Mouse (Mus musculus) kidney, postnatal 36 days (tissue): Measurements from ENCODE around the gene Klhl2.

Source experiments
- DNase-seq, 2 experiments: peaks; one replicate each; pipeline ENCODE4 v3.0.0; 2021 to 2022; ENCODE audit warnings: mixed read lengths in 2 of 2

Gene Klhl2

DNA sequence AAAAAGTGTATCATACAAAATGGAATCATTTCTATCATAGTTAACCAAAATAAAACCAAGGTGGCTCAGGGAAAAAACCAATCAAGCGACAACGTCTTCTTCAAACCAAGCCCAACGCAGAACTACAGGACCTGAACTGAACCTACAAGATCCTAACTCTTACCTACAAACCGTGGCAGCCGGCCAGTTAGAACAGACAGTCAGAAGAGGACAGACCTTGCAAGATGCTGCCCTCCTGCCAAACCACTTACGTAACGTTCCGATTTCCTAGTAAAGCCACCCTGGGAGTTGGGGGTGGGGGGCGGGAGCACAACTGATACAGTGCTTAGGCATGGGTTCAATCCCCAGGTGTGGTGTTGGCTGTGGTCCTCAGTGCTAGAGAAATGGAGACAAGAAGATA, 82.8 kb downstream of the Klhl2 start:
- DNase-seq = peak; percentile 35 to 70

DNA sequence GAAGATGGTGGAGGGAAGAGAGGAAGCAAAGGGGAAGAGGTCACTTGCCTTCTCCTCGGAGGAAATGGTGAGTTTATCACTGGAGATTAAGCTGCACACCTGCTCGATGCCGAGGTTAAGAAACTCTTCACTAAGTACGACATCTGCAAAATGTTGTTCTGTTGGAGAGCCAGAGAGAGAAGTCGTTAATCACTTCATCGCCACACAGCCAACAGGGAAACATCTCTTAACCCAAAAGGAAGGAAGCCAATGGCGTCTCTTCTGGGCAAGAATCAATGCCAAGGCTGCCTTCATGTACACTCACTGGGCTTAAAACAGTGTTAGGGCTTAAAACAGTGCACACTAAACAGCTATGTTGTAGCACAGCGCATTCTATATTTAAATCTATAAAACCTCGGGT, 85.7 kb downstream of the Klhl2 start:
- peak; percentile 10 to 15 for DNase-seq

DNA sequence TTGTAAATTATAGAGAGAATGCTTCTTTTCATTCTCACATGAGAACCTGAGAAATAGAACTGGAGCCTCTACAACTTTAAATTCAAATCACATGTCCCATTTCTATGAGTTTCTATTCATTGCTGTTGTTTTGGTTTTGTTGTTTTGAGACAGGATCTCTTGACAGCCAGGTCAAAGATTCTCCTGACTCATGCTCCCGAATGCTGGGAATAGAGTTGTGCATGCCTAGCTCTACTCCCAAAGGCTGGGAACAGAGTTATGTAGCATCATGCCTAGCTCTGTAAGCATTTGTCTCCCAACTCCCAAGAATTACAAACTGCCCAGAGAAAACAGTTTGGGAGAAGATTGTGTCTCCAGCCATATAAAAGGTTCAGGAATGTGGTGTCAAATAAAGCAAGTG, 87.1 kb downstream of the Klhl2 start:
- DNase-seq = no peak

DNA sequence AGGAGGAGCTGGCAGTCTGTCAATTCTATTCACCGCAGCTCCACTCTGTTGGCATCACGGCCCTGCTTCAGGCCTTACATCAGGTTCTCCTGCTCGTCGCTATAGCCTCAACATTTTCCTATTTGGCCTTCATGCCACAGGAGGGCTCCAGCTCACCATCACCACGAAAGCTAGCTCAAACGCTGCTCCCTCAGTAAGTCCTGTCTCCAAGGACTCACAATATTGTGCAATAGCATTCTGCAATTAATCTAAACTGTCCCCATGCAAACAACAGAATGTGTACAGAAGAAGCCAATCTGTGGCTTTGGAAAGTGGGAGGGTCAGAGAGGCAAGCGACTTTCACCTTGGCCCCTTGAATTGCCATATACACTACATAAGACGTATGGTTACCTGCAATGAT, 88.4 kb downstream of the Klhl2 start:
- DNase-seq = peak; percentile 8 to 30

DNA sequence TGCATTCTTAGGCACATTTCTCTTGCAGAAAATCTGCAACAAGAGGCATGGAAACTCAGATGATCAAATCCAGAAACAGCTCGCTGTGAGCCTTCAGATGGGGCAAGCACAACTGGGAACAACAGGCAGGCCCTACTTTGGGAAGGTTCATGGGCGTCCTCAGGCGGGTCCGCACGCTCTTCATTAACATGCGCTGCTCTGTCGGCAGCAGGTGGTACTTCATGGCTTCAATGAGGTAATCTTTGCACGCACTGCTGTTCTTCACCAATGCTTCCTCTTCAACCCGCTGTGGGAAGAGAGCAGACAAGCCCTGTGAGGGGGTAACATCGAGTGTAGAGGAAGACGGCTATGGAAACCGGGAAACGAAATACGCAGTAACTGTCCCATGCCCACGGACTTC, 91.9 kb downstream of the Klhl2 start:
- no peak for DNase-seq

DNA sequence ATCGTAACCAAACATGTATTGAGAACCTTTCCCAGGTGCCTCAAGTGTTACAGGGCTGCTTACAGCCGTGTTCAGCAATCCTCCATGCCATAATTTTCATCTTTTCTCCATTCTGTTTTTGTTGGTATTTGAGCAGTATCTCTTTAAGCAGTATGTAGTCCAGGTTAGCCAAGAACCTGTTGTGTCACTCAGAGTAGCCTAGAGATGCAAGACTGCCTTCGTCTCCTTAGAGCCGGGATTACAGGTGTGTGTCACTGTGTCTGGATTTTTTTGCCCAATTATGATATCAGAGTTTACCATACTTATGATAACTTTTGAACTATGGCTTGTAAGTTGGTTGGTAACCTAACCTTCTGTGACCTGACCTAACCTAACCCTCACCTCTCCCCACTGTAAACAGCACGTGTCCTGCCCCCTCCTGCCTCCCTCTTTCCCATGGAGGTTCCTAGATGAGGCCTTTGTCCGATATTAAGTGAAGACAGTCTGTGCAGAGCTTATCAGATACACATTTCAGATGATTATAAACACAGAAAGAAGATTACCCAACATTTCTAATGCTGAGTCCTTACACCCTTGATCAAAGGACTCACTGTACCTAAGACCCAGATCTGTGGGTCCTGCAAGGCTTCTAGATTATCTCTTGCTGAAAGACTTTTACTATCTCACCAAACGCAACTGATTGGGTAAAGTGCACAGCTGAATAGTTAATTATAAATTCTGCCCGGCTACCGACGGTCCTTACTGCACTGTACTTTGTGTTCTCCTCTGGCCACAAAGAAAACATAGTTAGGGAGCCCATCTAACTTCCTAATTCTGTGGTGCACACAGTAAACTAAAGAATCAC, 103.4 kb downstream of the Klhl2 start:
- DNase-seq = peak; percentile 9 to 15

DNA sequence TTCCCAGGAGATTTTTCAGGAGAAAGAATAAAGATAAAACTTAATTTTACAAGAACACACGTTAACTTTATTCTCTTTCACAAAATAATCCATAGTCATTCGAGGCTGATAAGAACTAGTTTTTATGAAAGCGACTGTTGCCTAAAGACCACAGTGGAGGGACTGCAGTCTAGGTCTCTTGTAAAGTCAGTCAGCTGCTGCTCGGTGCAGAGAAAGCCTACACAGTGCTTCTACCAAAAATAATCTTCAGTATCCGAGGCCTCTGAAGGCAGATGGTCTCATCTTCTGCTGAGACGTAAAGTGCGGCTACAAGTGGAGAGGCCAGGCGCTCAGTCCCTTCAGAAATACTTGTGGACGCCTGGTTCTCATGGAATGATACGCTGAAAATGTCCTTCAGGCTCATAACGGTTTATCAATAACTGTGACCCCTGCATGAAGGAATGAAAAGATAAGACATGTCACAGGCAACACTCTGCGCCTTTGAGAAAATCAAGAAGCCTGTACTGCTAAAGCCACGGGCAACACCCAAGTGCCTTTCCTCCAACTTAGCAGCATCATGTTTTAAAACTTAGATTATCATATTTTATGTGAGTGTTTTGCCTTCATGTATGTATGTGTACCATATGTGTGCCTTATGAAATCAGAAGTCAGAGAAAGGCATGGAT, 109.1 kb downstream of the Klhl2 start:
- no peak for DNase-seq

DNA sequence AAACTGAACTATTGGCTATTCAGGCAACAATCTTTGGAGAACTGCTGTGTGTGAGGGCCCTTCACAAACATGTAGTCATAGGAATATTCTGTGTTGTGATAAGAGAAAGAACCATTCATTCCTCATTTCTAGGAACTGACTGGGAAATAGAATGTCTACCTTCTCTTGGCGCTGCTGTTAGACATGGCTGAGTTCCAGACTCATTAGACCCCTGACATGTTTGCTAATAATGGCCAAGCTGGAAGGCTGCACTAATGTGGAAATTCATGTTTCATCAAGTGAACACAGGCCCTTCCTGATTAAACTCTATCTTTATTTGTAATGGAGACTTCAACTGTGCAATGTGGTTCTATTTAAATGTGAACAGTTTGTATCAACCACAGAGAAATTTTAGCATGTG, 110.9 kb downstream of the Klhl2 start:
- no peak for DNase-seq

DNA sequence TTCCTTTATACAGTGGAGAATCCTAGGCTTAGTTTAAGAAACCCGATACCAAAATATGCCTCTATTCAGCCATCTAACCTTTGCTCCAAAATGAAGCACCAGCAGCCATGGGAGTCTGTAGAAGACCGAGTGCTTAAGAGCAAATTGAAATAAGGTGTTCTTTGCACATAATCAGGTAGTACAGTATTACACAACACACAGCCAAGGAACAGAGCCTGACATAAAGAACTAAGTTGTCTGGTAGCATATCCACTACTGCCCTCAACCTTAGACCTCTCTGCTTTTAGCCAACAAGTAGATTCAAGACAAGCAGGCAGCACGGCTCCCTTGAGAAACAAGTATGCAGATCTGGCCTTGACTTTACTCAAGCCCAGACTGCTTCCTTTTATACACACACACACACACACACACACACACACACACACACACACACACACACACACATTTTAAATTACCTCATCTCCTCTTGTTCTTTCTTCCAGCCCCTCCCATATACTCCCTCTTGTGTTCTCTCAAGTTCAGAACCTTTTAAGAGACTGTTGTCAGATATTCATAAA, 113.0 kb downstream of the Klhl2 start:
- no peak for DNase-seq

DNA sequence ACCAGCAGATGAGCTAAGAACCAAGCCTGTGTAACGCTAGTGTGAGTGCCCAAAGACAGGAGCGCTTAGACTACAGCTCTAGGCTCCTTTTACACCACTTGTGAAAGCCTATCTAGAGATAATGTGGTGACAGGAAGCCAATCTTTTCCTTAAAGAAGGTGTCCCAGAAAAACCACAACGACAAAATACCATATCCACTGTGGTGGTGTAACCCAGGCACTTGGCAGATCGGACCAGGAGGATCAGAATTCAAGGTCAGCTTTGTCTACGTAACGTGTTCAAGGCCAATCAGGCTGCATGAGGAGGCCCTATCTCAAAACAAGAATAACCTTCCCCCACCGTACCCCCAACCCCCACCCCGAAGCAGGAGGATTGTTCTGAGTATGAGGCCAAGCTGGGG, 114.7 kb downstream of the Klhl2 start:
- no peak for DNase-seq

DNA sequence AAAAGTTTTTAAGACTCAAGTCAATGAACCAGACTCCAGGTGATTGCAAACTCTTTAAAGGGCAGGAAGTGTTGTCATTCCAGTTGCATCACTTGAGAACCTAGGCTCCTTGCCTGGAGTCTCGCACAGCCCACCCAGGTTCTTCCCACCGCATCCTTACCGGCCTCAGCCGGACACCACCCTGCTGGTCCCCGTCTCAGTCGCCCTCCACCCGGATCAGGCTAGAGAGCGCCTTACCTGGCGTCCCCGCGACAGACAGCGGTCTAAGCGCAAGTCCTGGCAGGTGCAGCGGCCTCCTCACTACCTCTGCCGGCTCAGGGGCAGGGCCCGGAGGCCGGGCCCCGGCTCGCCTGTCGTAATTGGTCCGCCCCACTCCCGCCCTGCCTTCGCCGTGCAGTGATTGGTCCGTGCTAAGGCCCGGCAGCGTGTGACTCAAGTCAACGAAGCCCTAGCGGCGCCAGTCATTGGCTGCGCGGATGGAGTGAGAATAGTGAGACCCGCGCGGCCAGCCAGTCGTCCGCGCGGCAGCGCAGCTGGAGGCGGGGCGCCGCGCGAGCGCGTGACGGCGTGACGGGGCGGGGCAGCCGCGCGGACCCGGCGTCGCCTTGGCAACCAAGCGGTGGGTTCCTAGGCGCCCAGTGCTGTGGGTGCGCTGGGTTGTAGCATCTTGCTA, 116.4 kb downstream of the Klhl2 start, which contains the start of gene Msmo1:
Msmo1 (minus strand) TSS at position 522 of the 673 bp plus-strand sequence.
- DNase-seq = peak; percentile 97 to 99

DNA sequence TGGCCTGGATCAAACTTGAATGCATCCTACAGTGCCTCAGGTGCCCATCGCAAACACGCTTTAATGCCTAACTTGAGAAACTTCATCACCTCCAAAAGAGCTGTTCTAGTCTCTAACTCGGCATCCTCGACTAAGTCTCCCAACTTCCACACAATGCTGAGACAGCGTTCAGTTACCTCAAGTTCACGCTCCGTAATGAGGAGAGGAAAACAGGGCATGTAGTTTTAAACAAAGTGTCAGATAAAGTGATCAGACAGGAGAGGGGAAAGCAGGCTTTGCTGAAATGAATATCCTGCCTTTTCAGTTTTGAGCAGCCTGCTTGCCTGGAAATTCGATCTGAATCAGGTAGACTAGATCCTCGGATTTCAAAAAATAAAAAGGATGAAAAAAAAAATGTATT, 117.2 kb downstream of the Klhl2 start:
- DNase-seq = no peak

DNA sequence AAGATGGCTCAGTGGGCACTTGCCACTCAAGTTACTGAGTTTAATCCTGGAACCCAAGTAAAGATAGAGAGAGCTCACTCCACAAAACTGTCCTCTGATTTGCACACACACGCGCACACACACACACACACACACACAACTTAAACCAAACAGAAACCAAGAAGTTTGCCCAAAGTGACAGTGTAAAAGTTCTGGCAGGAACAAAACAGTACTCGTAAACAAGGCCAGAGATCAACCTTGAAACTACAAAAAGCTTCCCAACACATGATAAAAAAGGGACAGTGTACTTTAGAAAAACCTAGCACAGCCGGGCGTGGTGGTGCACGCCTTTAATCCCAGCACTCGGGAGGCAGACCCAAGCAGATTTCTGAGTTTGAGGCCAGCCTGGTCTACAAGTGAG, 121.7 kb downstream of the Klhl2 start:
- no peak for DNase-seq

DNA sequence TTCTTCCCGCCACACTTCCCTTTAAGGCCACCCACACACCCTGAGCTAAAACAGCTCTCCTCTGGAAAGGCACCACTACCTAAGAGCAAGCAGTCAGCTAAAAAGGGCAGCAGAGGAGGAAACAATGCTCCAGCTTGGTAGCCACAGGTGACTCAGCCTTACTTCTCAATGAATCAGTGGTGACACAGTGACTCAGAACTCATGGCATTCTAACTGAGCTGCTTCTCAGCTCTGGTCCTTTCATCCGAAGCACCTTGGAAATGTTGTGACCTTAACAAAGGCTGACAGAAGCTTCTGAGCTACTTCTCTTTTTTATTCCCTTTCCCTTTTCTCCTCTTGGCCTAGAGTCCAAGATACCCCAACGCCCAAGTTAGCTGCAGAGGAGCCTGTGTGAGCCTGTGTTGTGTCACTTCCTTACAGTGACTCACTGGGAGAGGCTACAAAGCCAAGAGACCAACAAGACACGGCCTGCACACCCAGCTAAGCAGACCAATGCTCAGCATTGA, 123.6 kb downstream of the Klhl2 start:
- DNase-seq = no peak

DNA sequence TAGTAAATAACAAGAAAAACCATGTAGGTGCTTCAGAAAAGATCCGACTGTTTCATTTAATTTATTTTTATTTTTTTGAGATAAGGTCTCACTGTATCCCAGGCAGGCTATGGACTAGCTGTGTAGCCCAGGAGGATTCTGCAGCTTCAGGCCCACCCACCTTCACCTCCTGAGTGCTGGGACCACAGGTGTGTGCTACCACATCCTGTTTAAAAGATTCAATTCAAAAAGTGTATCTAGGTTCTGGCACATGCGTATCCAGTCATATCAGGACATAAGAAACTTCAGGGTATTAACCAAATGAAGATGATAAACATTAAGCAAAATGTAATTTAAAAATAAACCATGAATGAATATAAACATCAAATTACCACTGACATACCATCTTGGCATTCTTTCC, 126.6 kb downstream of the Klhl2 start:
- no peak for DNase-seq

DNA sequence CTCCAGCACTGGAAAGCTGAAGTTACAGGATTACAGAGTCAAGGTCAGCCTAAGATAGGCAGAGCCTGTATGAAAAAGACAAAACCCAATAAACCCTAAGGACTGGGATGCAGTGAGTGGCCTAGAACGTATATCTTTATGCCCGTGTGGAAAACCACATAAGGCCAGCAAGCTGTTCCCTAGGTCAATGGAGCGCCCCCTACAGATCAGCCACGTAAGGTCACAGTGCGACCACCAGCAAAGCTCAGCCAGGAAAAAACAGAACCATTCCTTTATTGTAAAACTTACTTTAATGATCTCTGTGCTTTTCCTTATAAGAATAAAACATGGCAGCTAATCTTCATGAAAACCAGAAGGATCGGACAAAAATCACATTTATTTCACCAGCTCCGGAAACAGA, 131.9 kb downstream of the Klhl2 start:
- DNase-seq = no peak

DNA sequence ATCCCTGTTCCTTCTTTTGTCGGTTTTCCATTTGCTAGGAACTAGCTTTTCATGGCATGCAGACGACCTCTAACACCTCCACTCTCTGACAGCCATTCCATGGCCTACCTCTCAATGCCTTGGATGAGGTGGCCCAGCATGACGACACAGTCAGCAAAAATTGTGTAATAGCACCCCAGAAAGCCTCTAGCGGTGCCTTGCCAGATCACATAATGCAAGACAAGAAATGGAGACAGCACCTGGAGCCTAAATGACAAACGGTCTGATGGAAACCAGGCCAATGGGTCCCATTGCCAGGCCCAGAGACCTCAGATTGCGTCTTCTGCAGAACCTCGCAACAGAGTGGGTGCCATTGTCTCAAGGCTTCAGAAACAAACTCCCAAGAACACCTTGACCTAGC, 137.3 kb downstream of the Klhl2 start:
- no peak for DNase-seq

DNA sequence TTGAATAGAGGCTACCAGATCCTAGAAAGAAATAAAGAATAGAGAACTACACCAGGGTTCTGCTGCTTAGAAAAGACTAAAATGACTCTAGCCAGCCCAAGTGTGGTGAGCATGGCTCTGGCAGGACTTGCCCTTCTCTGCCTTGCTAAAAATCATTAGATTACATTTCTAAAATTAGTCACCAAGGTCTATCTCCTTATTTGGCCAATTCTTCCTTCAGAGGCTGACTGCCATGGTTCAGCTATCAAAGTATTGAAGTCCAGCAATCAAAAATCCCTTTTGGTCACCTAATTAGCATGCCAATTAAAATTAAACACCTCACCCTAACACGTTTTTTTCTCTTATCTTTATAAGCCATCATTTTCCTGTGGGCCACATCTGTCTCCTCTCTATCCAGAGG, 138.3 kb downstream of the Klhl2 start:
- DNase-seq = no peak

DNA sequence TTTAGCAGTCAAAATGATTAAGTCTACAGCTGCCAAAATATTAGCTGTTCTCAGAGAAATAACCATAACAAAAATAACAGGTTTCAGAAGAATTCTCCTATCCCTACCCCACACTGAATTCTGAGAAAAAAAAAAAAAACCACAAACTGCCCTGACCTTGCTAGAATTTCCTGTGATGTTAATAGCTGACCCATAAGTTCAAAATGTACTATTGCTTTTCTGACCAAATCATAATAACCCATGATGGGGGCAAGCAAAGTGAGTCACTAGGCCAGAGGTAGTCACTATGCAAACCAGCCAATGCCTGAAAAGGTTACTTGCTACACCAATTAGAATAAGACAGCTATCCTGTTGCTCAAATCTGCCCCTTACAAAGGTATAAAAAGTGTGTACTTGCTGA, 142.3 kb downstream of the Klhl2 start:
- no peak for DNase-seq

DNA sequence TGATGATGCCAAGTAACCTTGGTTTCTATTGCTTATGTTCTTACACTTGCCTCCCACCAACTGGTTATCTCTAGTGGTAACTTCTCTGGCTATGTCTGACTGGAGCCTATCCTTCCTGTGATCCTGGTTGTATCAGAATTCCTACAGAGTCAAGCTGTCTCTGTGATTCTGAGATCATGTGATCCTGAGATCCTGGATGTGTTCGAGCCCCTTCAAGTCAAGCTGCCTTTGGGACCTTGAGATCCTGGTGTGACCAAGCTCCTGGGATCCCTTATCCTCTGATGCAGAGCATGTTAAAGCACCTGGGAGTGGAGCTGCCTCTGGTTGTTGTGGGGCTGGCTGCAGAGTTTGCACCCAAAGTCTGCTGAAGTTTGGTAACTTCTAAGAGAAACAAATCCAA, 146.6 kb downstream of the Klhl2 start:
- DNase-seq = no peak

DNA sequence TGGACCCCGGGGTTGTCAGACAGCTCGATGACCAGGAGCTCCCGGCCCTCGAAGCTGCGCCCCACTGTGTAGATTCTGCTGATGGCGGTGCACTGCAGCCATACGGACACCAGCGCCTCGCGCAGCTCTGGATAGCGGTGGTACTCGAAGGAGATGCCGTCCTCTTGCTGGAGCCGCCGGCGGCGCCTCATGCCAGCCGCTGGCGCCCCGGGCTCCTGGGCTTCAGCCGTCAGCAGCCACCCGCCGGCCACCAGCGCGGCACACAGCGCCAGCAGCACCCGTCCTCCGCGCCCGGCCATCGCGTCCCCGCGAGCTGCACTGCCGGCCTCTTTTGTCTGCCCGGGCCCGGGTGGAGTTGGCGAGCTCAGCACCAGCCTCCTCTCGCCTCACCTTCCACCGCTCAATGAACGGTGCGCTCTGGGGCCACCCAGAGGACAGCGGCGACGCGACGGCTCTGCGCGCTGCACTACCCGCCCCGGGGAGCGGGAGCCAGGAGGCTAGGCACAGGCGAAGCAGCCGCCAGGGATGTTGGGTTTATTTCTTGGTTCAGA, 157.1 kb downstream of the Klhl2 start, which contains the start of gene Cpe:
Cpe (minus strand) TSS at position 404 of the 551 bp plus-strand sequence.
- peak; percentile 69 to 87 for DNase-seq

DNA sequence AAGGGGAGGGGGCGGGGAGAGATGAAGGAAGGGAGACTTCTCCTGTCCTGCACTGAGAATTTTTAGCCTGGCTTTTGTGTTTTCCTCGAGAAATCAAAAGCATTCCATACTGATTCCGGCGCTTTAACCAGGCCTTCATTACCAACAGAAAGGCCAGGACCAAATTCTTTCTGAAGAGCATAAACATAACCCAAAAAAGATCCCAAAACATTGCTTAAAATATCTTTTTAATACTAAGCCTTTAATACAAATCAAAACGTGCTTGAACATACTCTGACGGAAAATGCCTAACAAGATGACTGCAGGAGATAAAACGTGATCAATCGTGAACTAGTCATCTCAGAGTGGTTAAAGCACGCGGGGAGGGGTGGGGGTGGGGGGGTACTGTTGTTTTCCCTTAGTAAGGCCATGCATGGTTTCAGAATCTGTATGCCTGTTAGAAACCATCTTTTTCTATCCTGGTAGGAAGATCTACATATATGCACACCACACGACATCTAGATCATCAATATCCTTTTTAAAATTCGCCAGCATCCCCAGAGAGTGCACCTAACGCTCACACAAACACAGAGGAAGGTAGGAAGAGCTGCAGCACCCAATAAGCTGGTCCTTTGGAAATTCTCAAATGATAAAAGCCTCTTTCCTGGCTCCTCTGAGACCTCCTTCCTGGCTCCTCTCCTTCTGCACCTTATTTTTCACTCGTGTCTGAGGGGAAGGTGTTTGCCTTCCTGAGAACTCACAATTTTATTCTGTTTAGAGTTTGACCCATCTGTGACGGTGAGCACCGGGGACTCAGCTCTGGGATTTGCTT, 158.0 kb downstream of the Klhl2 start:
- no peak for DNase-seq
